Mouse (Mus musculus) lung, postnatal 36 days (tissue): Measurements from ENCODE around the gene Eml2.
A peak's percentile ranks its signal among the peaks of the same experiment; 100 is the strongest.

Experiments used
- DNase-seq: peaks from one replicate; pipeline ENCODE4 v3.0.0; 2022; ENCODE audit warnings: mixed read lengths

Eml2 gene

GRCm38 (mm10) chr7:19231849-19232248 lies 55.6 kb downstream of the Eml2 start:
- DNase-seq: no peak

- DNase-seq: no peak
These were observed 58.4 kb downstream of the Eml2 start for GRCm38 (mm10) chr7:19234652-19235051.

GRCm38 (mm10) chr7:19235092-19235671 lies 59.0 kb downstream of the Eml2 start:
- no peak for DNase-seq

- no peak for DNase-seq
These were observed 60.2 kb downstream of the Eml2 start for GRCm38 (mm10) chr7:19236411-19236810.

- peak; percentile 71 for DNase-seq
These were observed 62.1 kb downstream of the Eml2 start for GRCm38 (mm10) chr7:19238344-19238743.

GRCm38 (mm10) chr7:19239423-19239822 lies 63.2 kb downstream of the Eml2 start:
- DNase-seq: peak; percentile 96

GRCm38 (mm10) chr7:19239986-19240385 lies 63.8 kb downstream of the Eml2 start:
- no peak for DNase-seq

GRCm38 (mm10) chr7:19240905-19241463 lies 64.8 kb downstream of the Eml2 start:
- DNase-seq: no peak

- no peak for DNase-seq
These were observed 65.8 kb downstream of the Eml2 start for GRCm38 (mm10) chr7:19242005-19242404.

- DNase-seq: no peak
These were observed 67.6 kb downstream of the Eml2 start for GRCm38 (mm10) chr7:19243858-19244257.

- DNase-seq: no peak
These were observed 68.9 kb downstream of the Eml2 start for GRCm38 (mm10) chr7:19245083-19245482.

GRCm38 (mm10) chr7:19246855-19247254 lies 70.6 kb downstream of the Eml2 start:
- no peak for DNase-seq

- no peak for DNase-seq
These were observed 71.3 kb downstream of the Eml2 start for GRCm38 (mm10) chr7:19247511-19247910.

GRCm38 (mm10) chr7:19252078-19252477 lies 75.9 kb downstream of the Eml2 start:
- DNase-seq: no peak

- no peak for DNase-seq
These were observed 77.2 kb downstream of the Eml2 start for GRCm38 (mm10) chr7:19253437-19253836.

- no peak for DNase-seq
These were observed 79.2 kb downstream of the Eml2 start for GRCm38 (mm10) chr7:19255395-19255794.
